Mouse (Mus musculus) urinary bladder, postnatal 36 days (tissue): Measurements from ENCODE around the gene Sumf2.
A peak's percentile ranks its signal among the peaks of the same experiment; 100 is the strongest.
"Not testable (repeated sequence)": the region's sequence is repeated elsewhere in the genome, so short reads cannot be mapped to it uniquely, and the experiment has no call there.

ENCODE experiments used
- DNase-seq, 2 experiments: peaks; one replicate each; pipeline ENCODE4 v3.0.0; 2022; ENCODE audit warnings: low spot score in 2 of 2, mixed read lengths in 1 of 2

Gene Sumf2

GRCm38 (mm10) chr5:129846752-129847557 is at the start of gene Sumf2:
Sumf2 (plus strand) TSS chr5:129846986.
- DNase-seq = peak; percentile 94 to 96

GRCm38 (mm10) chr5:129844848-129845247 is 1.9 kb upstream of the Sumf2 start:
- DNase-seq = no peak

- no peak for DNase-seq
Measured at GRCm38 (mm10) chr5:129847558-129847820, 703 bp downstream of the Sumf2 start.

GRCm38 (mm10) chr5:129855163-129855562 is 8.4 kb downstream of the Sumf2 start:
- DNase-seq = no peak

GRCm38 (mm10) chr5:129856414-129856813 is 9.6 kb downstream of the Sumf2 start:
- no peak for DNase-seq

- DNase-seq = no peak
Measured at GRCm38 (mm10) chr5:129862325-129862724, 15.5 kb downstream of the Sumf2 start.

- DNase-seq = peak in 1 of 2 experiments; percentile 23
Measured at GRCm38 (mm10) chr5:129864467-129864866, 17.7 kb downstream of the Sumf2 start.

GRCm38 (mm10) chr5:129865841-129866240 is 19.1 kb downstream of the Sumf2 start:
- no peak for DNase-seq

GRCm38 (mm10) chr5:129869238-129869995 is 22.6 kb downstream of the Sumf2 start:
- DNase-seq = no peak

- DNase-seq = no peak
Measured at GRCm38 (mm10) chr5:129871238-129871637, 24.5 kb downstream of the Sumf2 start.

GRCm38 (mm10) chr5:129873942-129874341 is 27.2 kb downstream of the Sumf2 start:
- no peak for DNase-seq

- DNase-seq = no peak
Measured at GRCm38 (mm10) chr5:129875098-129875497, 28.3 kb downstream of the Sumf2 start.

- peak in 1 of 2 experiments; percentile 58 for DNase-seq
Measured at GRCm38 (mm10) chr5:129877731-129878455, 31.1 kb downstream of the Sumf2 start.

- DNase-seq = peak; percentile 23 to 75
Measured at GRCm38 (mm10) chr5:129878946-129879345, 32.2 kb downstream of the Sumf2 start.

- no peak for DNase-seq
Measured at GRCm38 (mm10) chr5:129879888-129880287, 33.1 kb downstream of the Sumf2 start.

GRCm38 (mm10) chr5:129886271-129886670 is 39.5 kb downstream of the Sumf2 start:
- no peak for DNase-seq

GRCm38 (mm10) chr5:129886911-129887636 is 40.3 kb downstream of the Sumf2 start, which contains the start of gene Chchd2:
Chchd2 (minus strand) TSS chr5:129887470.
- DNase-seq = peak; percentile 91 to 92

GRCm38 (mm10) chr5:129890390-129890789 is 43.6 kb downstream of the Sumf2 start:
- not testable (repeated sequence) for DNase-seq

- peak; percentile 85 to 88 for DNase-seq
Measured at GRCm38 (mm10) chr5:129895198-129896088, 48.7 kb downstream of the Sumf2 start, which contains the start of gene Zbed5. Zbed5 (plus strand) TSS chr5:129895723.

GRCm38 (mm10) chr5:129898449-129898848 is 51.7 kb downstream of the Sumf2 start, which contains the start of gene Phkg1:
Phkg1 (minus strand) TSS chr5:129898549.
- no peak for DNase-seq
